Mouse (Mus musculus) lung, adult 2 months (tissue): ENCODE data around the gene Tgif1. TPM values are rescaled to one million over a fixed set of nuclear protein-coding genes. Genes with fewer than 3 reads are reported as not detected.
"Not testable (repeated sequence)": the region's sequence is repeated elsewhere in the genome, so short reads cannot be mapped to it uniquely, and the experiment has no call there.

Experiments used
- DNase-seq: peaks from one replicate; pipeline ENCODE4 v3.0.0; 2022
- H3K4me1 ChIP-seq: fragments of 200-500 bp; 2 replicates; pipeline ENCODE4 v1.6.1; 2011; ENCODE audit warnings: low read length; ENCODE audit not compliant: control insufficient read depth, insufficient read depth
- H3K4me3 ChIP-seq: fragments of 200-500 bp; replicated peaks from 2 replicates; pipeline ENCODE3; 2011; ENCODE audit warnings: low read depth, mild to moderate bottlenecking, control low read depth, low read length; ENCODE audit errors: extremely low read depth
- CTCF ChIP-seq: fragments of 200-500 bp; IDR thresholded peaks from 2 replicates; pipeline ENCODE4 v1.5.1; 2011; ENCODE audit warnings: mild to moderate bottlenecking, low read length, control low read depth; ENCODE audit not compliant: insufficient read depth
- POLR2A ChIP-seq: fragments of 200-500 bp; IDR thresholded peaks from 2 replicates; pipeline ENCODE4 v1.6.1; 2011; ENCODE audit warnings: low read depth, mild to moderate bottlenecking, control low read depth, low read length, borderline replicate concordance; ENCODE audit errors: extremely low read depth
- WGBS: fragments of 180-500 bp; shearing (Covaris S2); methylation state at CpG from one replicate; pipeline ENCODE4 v1.1.7; 2018; 5-methylcytosine and 5-hydroxymethylcytosine counted together
- polyA plus RNA-seq: library from polyadenylated mRNA; depleted of rRNA; stranded (reverse); fragments of >200 nt; gene quantifications from 2 replicates; pipeline ENCODE4 v1.2.3, GENCODE M21; 2012

Gene Tgif1
- polyA plus RNA-seq, 1 experiment: 25.2 TPM

DNA sequence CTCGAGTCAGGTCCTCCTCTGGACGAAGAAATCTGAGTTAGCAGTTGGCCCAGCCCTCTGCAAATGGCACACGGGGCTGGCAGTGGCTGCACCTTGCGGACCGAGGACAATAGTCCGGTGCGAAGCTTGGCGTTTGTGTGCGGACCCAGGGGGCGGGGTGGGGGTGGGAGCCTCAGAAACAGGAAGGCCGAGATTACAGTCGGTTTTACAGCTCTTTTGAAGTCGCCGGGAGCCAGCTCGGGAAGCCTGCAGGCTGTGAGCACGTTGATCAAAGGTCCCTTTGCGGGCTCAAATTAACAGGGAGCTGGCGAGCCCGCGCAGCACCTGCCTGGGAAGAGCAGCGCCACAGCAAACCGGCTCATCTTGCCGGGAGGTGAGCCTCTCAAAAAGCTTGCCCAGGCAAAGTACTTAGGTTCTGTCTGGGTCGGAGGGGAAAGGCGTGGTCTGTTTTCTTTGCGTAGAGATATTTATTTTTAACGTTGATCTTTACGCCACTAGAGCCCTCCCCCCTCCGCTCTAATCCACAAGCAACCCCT is 18.8 kb downstream of the Tgif1 start:
- WGBS: 3% methylated on average over 29 of the region's 29 CpGs
- Histone ChIP-seq H3K4me1 (no peaks in the 10 kb centered on the region), H3K4me3 (peak overlapping the region; percentile 40)
- no peak for TF ChIP-seq CTCF
- no peak for TF ChIP-seq POLR2A
- peak; percentile 24 for DNase-seq

DNA sequence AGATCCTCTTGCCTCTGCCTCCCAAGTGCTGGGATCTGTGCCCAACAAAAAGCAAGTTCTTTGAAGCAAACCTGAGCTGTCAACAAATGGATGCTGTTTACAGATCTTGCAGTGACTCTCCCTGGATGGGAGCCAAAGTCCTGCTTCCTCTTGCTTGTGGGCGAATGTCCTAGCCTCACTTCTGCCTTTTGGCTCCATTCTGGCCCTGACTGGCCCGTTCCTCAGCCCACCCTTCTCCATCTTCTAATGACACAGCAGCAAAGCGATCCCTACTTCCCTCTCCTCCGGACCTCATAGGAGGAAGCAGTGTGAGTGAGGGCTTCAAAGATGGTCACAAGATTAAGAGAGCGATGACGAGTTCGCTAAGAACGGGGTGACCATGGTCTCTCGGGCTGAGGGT is 20.8 kb downstream of the Tgif1 start:
- no peaks in the 10 kb centered on the region for H3K4me1 ChIP-seq
- WGBS: 72% methylated on average over 9 of the region's 9 CpGs
- no peak overlapping the region for H3K4me3 ChIP-seq
- TF ChIP-seq POLR2A (0 out of 2 replicates have a peak, but pooled peaks have one; percentile 20), CTCF (no peak)
- DNase-seq: no peak

DNA sequence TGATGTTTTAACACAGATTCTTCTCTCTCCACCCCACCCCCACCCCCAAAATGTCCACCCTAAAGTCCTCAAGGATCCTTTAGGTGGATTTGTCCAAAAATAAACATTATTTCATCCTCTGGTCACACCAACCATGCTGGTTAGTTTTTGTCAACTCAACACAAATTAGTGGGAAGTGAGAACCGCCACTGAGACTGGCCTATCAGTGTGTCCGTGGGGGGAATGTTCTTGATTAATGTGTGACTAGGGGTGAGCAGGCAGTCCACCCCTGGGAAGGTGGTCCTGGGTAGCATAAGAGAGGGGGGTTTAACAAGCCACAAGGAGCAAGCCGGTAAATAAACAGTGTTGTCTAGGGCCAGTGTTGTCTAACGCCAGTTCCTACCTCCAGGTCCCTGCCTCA is 21.8 kb downstream of the Tgif1 start:
- no peak for TF ChIP-seq POLR2A
- no peak for TF ChIP-seq CTCF
- DNase-seq: no peak
- WGBS: 77% methylated on average over 4 of the region's 4 CpGs
- Histone ChIP-seq H3K4me1 (no peaks in the 10 kb centered on the region), H3K4me3 (no peak overlapping the region)

DNA sequence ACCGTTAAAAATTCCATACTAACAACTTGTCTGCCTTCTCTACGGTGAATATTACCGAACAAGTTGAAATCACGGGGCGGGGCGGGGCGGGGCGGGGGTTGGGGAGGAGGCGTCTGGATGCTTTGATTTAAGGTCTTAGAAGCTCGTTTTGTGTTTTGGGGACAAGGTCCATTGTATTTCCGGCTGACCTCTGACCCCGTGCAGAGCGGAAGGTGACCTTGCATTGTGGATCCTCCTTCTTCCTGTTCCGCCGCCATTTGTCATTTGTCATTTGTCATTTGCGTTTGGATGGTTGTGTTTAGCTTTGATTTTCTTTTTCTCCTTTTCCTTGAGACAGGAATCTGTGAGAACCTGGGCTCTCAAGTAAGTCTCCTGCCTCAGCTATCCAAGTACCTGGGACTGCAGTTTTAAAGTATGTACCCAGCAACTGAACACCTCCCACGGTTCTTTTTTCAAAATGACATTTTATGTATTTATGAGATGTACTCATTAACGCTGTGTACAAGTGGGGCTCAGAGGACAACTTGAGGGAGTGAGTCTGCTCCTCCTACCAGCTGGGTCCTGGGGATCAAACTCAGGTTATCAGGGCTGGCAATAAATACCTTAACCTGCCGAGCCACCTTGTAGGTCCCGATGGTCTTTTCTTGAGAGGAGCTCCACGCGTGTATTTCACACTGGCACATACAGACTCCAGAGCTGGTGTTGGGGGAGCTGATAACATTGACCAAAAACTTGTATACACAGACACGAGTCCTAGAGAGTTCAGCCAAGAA is 23.2 kb downstream of the Tgif1 start:
- no peaks in the 10 kb centered on the region for H3K4me1 ChIP-seq
- 77% methylated on average over 23 of the region's 23 CpGs for WGBS
- TF ChIP-seq POLR2A (no peak), CTCF (no peak)
- no peak overlapping the region for H3K4me3 ChIP-seq
- no peak for DNase-seq

GRCm38 (mm10) chr17:70829217-70829616 is 24.1 kb downstream of the Tgif1 start:
- WGBS: 75% methylated on average over 6 of the region's 6 CpGs
- no peak for DNase-seq
- no peak overlapping the region for H3K4me3 ChIP-seq
- H3K4me1 ChIP-seq: no peaks in the 10 kb centered on the region
- TF ChIP-seq POLR2A (no peak), CTCF (no peak)

DNA sequence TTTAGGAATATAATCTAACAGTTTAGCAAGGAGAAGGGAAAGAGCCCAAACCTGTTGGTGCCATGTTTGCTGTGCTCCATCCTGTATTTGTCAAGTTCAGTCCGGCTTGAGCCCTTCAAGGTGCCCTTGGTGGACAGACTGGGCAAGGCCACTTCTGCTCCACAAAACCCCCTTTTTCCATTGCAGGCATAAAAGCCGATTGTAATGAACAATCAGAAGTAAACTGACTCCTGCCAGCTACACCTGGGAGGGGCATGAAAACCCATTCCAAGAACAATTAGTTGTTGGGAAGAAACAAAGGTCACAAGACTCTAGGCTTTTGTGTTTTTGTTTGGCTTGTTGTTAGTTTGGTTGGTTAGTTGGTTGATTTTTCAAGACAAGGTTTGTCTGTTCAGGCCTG is 24.8 kb downstream of the Tgif1 start:
- TF ChIP-seq CTCF (no peak), POLR2A (no peak)
- 76% methylated on average over 2 of the region's 2 CpGs for WGBS
- no peaks in the 10 kb centered on the region for H3K4me1 ChIP-seq
- no peak for DNase-seq
- H3K4me3 ChIP-seq: no peak overlapping the region

GRCm38 (mm10) chr17:70828180-70828528 is 25.2 kb downstream of the Tgif1 start:
- DNase-seq: no peak
- no peak overlapping the region for H3K4me3 ChIP-seq
- 94% methylated on average over 4 of the region's 4 CpGs for WGBS
- no peak for TF ChIP-seq POLR2A
- no peak for TF ChIP-seq CTCF
- no peaks in the 10 kb centered on the region for H3K4me1 ChIP-seq

DNA sequence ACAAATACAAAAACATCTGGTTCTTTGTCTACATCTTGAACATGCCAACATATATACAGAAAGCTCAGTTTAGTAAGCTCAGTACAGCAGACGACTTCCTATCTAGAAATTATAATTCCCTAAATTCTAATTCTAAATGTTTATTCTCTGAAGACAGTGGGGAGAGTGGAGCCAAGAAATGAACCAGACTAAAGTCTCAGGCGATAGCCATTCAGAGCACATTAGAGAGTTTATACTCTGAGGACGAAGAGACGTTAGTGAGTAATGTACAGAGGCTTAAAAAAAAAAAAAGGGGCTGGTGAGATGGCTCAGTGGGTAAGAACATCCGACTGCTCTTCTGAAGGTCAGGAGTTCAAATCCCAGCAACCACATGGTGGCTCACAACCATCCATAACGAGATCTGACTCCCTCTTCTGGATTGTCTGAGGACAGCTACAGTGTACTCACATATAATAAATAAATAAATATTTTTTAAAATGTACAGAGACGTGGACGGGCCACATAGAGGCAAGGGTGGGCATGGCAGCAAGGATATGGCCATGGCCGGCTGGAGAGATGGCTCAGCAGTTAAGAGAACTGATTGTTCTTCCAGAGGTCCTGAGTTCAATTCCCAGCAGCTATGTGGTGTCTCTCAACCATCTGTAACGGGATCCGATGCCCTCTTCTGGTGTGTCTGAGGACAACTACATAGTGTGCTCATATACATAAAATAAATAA is 25.7 kb downstream of the Tgif1 start:
- 74% methylated on average over 11 of the region's 11 CpGs for WGBS
- DNase-seq: not testable (repeated sequence)

DNA sequence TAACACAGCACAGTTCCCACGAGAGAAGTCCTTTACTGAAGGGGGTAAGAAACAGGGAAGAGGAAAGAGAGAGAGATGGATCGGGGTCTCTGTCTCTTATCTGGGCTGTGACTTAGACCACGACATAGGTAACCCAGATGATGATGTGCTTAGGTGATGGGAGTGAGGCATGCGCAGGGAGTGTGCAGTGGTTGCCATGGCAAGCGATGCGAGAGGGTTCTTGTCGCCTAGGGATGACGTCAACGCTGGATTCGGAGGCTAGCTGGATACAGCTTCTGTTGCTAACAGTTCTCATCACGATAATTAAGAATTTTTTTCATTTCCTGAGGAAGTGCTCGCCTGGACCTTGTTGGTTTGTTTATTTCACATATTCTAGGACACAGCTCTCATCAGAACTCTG is 27.1 kb downstream of the Tgif1 start:
- no peak for TF ChIP-seq CTCF
- no peak for TF ChIP-seq POLR2A
- Histone ChIP-seq H3K4me1 (no peaks in the 10 kb centered on the region), H3K4me3 (no peak overlapping the region)
- DNase-seq: no peak
- 63% methylated on average over 12 of the region's 12 CpGs for WGBS

More for the DNA sequence above, 25.7 kb downstream of the Tgif1 start:
- H3K4me1 ChIP-seq, H3K4me3 ChIP-seq: not testable (repeated sequence)

DNA sequence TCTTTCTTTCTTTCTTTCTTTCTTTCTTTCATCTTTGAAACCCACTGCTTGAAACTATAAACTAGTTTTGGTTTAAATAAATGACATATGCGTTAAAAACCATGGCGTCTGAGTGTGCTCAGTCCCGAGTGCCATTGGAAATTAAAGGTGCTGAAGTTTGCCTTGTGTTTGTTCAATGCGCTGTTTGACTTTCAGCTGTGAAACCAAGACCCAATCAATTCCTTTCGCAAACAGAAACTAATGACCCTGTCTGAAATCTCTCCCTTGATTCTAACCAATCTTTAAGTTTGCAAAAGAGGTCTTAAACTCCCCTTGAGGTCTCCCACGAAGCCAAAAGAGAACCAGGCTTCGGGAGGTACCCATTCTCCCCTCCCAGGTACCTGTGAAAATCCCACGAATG is 30.3 kb downstream of the Tgif1 start:
- Histone ChIP-seq H3K4me1 (peaks cover 2% of the 10 kb centered on the region; the same call in 1 of the 2 replicates), H3K4me3 (no peak overlapping the region)
- TF ChIP-seq CTCF (no peak), POLR2A (no peak)
- no peak for DNase-seq
- WGBS: 63% methylated on average over 8 of the region's 8 CpGs
